Mouse (Mus musculus): ENCODE results near the gene Olfr692. TPM values are rescaled to one million over a fixed set of nuclear protein-coding genes. Genes with fewer than 3 reads are reported as not detected.
"Not testable (repeated sequence)": the region's sequence is repeated elsewhere in the genome, so short reads cannot be mapped to it uniquely, and the experiment has no call there.

The Olfr692 gene
- polyA plus RNA-seq, 1 experiment from 2014 or later: not detected

DNA sequence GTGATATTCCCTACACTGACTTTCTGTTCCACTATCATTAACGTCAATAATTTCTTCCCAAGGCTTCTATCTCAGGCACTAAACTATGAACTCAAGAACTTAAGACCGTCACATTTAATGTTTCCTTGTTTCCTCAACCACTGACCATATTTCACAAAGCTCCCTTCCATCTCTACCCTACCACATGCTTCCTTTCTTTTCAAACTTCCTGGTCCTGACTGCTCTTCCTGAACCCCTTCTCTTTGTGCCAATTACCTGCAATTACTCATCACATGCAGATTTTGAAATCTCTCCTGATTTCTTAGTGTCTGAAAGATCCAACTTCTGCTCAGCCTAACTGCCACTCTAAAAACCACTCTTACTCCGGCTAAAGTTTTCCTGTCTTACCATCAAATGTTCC lies 12.3 kb downstream of the Olfr692 start:
- Histone ChIP-seq H3K36me3 (peaks cover 100% of the 10 kb centered on the region), H3K4me3 (no peak overlapping the region), H3K27ac (no peak overlapping the region), H3K9me3 (no peaks in the 10 kb centered on the region), H3K27me3 (ENCODE audit: insufficient read depth, poor library complexity, severe bottlenecking) (no peaks in the 10 kb centered on the region), H3K4me1 (replicated peaks) (no peaks in the 10 kb centered on the region)
- 92% methylated on average over 3 of the region's 3 CpGs for WGBS
- DNase-seq (ENCODE audit: low spot score): no peak

DNA sequence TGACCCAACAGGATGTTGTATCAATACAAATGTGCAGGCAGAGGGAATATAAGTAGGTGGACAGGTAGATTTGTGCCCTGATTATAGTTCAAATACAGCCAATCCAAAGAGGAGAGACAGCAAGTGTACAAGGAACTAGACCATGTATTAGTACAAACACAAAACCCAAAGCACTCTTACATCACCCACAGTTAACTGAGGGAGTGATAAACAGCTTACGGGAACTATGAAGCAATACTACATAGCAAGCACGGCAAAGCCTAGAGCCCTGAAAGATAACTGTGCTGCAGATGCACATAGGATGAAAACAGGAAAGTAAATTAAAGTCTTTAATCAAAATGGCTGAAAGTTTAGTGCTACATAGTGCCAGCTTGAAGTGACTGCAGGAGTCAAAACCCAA lies 19.7 kb downstream of the Olfr692 start:
- WGBS: 91% methylated on average over 2 of the region's 2 CpGs

GRCm38 (mm10) chr7:105390236-105390635 lies 22.2 kb downstream of the Olfr692 start:
- Histone ChIP-seq H3K27ac (no peak overlapping the region), H3K4me1 (replicated peaks) (no peaks in the 10 kb centered on the region), H3K36me3 (peaks cover 60% of the 10 kb centered on the region), H3K9me3 (no peaks in the 10 kb centered on the region), H3K27me3 (ENCODE audit: insufficient read depth, poor library complexity, severe bottlenecking) (no peaks in the 10 kb centered on the region), H3K4me3 (no peak overlapping the region)
- 93% methylated on average over 2 of the region's 2 CpGs for WGBS
- DNase-seq (ENCODE audit: low spot score): no peak

More for the DNA sequence above, 19.7 kb downstream of the Olfr692 start:
- Histone ChIP-seq H3K9me3 (no peaks in the 10 kb centered on the region), H3K36me3 (peaks cover 78% of the 10 kb centered on the region), H3K27me3 (ENCODE audit: insufficient read depth, poor library complexity, severe bottlenecking) (no peaks in the 10 kb centered on the region), H3K27ac (no peak overlapping the region), H3K4me3 (no peak overlapping the region), H3K4me1 (replicated peaks) (no peaks in the 10 kb centered on the region)
- no peak for DNase-seq (ENCODE audit: low spot score)

DNA sequence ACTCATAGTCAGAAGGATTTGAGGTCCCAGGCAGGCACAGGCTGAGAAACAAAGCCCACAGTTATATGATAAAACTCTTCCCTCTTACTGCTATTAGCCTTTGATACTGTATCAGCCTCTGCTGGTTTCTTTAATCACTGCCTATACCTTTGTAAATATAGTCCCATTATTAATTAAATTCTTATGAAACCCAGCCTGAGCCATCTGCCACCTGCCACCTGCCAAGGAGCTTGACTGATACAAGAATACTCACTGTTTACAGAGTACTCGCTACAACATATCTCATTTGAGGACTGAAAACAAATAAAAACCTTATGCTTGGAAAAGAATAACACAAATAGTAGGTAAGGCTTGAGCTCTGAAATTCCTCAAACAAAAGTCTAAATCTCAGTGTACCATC lies 26.6 kb downstream of the Olfr692 start:
- Histone ChIP-seq H3K9me3 (no peaks in the 10 kb centered on the region), H3K36me3 (peaks cover 25% of the 10 kb centered on the region), H3K4me3 (no peak overlapping the region), H3K27me3 (ENCODE audit: insufficient read depth, poor library complexity, severe bottlenecking) (no peaks in the 10 kb centered on the region), H3K27ac (no peak overlapping the region), H3K4me1 (replicated peaks) (peaks cover 14% of the 10 kb centered on the region)
- WGBS: 87% methylated on average over 1 of the region's 1 CpGs
- no peak for DNase-seq (ENCODE audit: low spot score)

DNA sequence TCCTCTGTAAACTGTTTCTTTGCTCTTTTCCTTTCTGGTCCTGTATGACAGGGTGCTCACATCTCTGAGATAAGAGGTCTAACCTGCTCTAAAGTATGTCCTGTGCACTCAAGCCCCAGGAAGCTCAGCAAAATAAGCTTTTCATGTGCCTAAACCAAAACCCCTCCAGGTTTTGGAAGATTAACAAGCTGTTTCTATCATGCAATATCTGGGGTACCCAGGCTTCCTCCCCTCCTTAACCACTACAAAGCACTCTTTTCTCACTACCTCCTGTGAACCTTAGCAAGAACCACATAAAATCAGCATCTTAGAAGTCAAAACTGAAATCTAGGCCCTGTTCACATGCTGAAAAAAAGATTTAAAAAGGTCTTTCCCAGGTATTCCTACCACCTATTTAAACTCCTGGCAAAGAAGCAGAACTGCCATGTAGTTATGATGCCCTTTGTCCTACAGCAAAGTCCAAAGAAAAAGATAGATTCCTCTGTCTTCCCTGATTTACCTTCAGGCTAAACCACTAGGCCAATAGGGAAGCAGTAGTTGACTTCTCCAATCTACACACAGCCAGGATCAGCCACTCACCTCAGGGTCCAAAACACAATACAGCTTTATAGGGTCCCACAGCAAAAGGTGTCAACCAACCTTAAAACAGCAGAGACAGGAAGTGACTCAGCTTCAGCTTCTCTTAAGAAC lies 27.2 kb downstream of the Olfr692 start:
- DNase-seq (ENCODE audit: low spot score): no peak
- H3K27ac ChIP-seq: no peak overlapping the region
- H3K4me3 ChIP-seq: no peak overlapping the region
- peaks cover 14% of the 10 kb centered on the region for H3K4me1 ChIP-seq (replicated peaks)
- no peaks in the 10 kb centered on the region for H3K27me3 ChIP-seq (ENCODE audit: insufficient read depth, poor library complexity, severe bottlenecking)
- no peaks in the 10 kb centered on the region for H3K9me3 ChIP-seq
- H3K36me3 ChIP-seq: peaks cover 19% of the 10 kb centered on the region

GRCm38 (mm10) chr7:105396126-105396525 lies 28.1 kb downstream of the Olfr692 start:
- Histone ChIP-seq H3K27ac (no peak overlapping the region), H3K4me1 (replicated peaks) (peaks cover 22% of the 10 kb centered on the region), H3K4me3 (no peak overlapping the region), H3K36me3 (peaks cover 16% of the 10 kb centered on the region), H3K27me3 (ENCODE audit: insufficient read depth, poor library complexity, severe bottlenecking) (no peaks in the 10 kb centered on the region), H3K9me3 (no peaks in the 10 kb centered on the region)
- DNase-seq (ENCODE audit: low spot score): no peak

- H3K9me3 ChIP-seq: no peaks in the 10 kb centered on the region
- no peak for DNase-seq (ENCODE audit: low spot score)
- peak overlapping the region; percentile 93 for H3K27ac ChIP-seq
- peaks cover 22% of the 10 kb centered on the region for H3K4me1 ChIP-seq (replicated peaks)
- peak overlapping the region; percentile 88 for H3K4me3 ChIP-seq
- WGBS: 3% methylated on average over 25 of the region's 25 CpGs
- no peaks in the 10 kb centered on the region for H3K27me3 ChIP-seq (ENCODE audit: insufficient read depth, poor library complexity, severe bottlenecking)
- H3K36me3 ChIP-seq: peaks cover 14% of the 10 kb centered on the region
These were observed 31.3 kb downstream of the Olfr692 start for GRCm38 (mm10) chr7:105399058-105399934.

- Histone ChIP-seq H3K4me1 (replicated peaks) (peaks cover 22% of the 10 kb centered on the region), H3K27me3 (ENCODE audit: insufficient read depth, poor library complexity, severe bottlenecking) (no peaks in the 10 kb centered on the region), H3K27ac (peak within 1 kb of the TSS; percentile 93), H3K9me3 (no peaks in the 10 kb centered on the region), H3K36me3 (peaks cover 11% of the 10 kb centered on the region; the same call in 1 of the 2 replicates), H3K4me3 (peak within 1 kb of the TSS; percentile 88)
- peak; percentile 100 for DNase-seq (ENCODE audit: low spot score)
- under 1% methylated on average over 55 of the region's 55 CpGs for WGBS
These were observed 32.0 kb downstream of the Olfr692 start, which contains the start of gene Fam160a2 for GRCm38 (mm10) chr7:105399935-105400624. Fam160a2 (minus strand) TSS chr7:105400054.

DNA sequence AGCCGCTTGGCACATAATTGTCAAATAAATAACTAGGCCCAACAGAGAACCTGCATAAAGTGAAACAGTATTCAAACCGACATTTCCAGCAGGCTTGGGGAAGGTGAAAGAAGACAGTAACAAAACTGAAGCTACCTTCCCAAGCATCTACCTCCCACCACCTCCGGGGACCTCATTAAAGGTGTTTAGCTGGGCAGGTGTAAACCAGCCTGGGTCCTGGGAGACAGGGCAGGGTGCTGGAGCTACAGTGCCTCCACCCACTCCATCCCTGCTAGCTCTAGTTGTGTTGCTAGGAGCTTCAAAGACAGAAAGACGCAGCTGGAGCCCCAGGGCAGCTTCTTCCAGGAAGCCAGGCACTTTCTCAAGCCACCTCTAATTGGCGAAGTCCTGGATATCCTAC lies 36.2 kb downstream of the Olfr692 start, which contains the start of gene Cnga4:
Gene Cnga4, plus strand, starts transcription at position 301 of the 400 bp plus-strand sequence.
- Histone ChIP-seq H3K27ac (no peak within 1 kb of the TSS), H3K9me3 (no peaks in the 10 kb centered on the region), H3K36me3 (no peaks in the 10 kb centered on the region), H3K27me3 (ENCODE audit: insufficient read depth, poor library complexity, severe bottlenecking) (no peaks in the 10 kb centered on the region), H3K4me3 (no peak within 1 kb of the TSS), H3K4me1 (replicated peaks) (peaks cover 11% of the 10 kb centered on the region)
- DNase-seq (ENCODE audit: low spot score): no peak
- 74% methylated on average over 5 of the region's 5 CpGs for WGBS

DNA sequence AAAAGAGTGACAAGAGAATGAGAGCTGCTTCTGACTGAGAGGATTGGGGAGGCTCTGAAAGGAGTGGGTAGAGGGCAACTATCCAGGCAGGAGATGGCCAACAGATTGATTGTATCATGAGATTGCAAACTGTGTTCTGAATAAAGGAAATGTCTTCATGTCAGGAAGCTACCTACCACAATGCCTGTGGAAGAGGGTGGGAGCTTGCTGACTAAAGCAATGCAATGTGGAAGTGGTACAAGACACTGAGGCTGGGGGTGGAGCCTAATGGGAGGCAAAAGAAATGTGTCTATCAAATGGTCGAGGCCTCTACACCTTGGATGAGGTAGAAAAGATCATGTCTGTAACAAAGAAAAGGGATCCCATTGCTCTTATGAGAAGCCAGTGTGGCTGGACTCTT lies 38.3 kb downstream of the Olfr692 start:
- Histone ChIP-seq H3K9me3 (no peaks in the 10 kb centered on the region), H3K36me3 (no peaks in the 10 kb centered on the region), H3K4me1 (replicated peaks) (no peaks in the 10 kb centered on the region), H3K27me3 (ENCODE audit: insufficient read depth, poor library complexity, severe bottlenecking) (no peaks in the 10 kb centered on the region), H3K4me3 (no peak overlapping the region), H3K27ac (no peak overlapping the region)
- no peak for DNase-seq (ENCODE audit: low spot score)
- WGBS: 79% methylated on average over 1 of the region's 1 CpGs

GRCm38 (mm10) chr7:105411874-105412632 lies 44.0 kb downstream of the Olfr692 start:
- H3K27ac ChIP-seq; H3K9me3 ChIP-seq; H3K4me1 ChIP-seq (replicated peaks); H3K27me3 ChIP-seq (ENCODE audit: insufficient read depth, poor library complexity, severe bottlenecking); H3K36me3 ChIP-seq; H3K4me3 ChIP-seq: not testable (repeated sequence)
- DNase-seq (ENCODE audit: low spot score): peak; percentile 78
- WGBS: 62% methylated on average over 8 of the region's 8 CpGs

GRCm38 (mm10) chr7:105414385-105414784 lies 46.4 kb downstream of the Olfr692 start:
- no peaks in the 10 kb centered on the region for H3K9me3 ChIP-seq
- no peaks in the 10 kb centered on the region for H3K36me3 ChIP-seq
- no peak overlapping the region for H3K27ac ChIP-seq
- H3K27me3 ChIP-seq (ENCODE audit: insufficient read depth, poor library complexity, severe bottlenecking): no peaks in the 10 kb centered on the region
- H3K4me3 ChIP-seq: no peak overlapping the region
- no peaks in the 10 kb centered on the region for H3K4me1 ChIP-seq (replicated peaks)
- DNase-seq (ENCODE audit: low spot score): no peak
- WGBS: 66% methylated on average over 6 of the region's 6 CpGs
